Mouse (Mus musculus) G1E-ER4 (cell line): Measurements from ENCODE around the gene Olfr784. TPM values are rescaled to one million over a fixed set of nuclear protein-coding genes. Genes with fewer than 3 reads are reported as not detected.

Experiments used
- GATA1 ChIP-seq: IDR thresholded peaks from one replicate; pipeline ENCODE4 v1.8.0; 2012; ENCODE audit warnings: low read length, inconsistent platforms
- polyA plus RNA-seq: library from polyadenylated mRNA; stranded (reverse); fragments of >175 nt; gene quantifications from 2 replicates; pipeline ENCODE4 v1.2.3, GENCODE M21; 2012

The Olfr784 gene
- polyA plus RNA-seq: not detected in 2 replicates

GRCm38 (mm10) chr10:129383783-129384182, at the start of gene Olfr784:
Gene Olfr784, plus strand, starts transcription at chr10:129384083.
- TF ChIP-seq GATA1: no peak

DNA sequence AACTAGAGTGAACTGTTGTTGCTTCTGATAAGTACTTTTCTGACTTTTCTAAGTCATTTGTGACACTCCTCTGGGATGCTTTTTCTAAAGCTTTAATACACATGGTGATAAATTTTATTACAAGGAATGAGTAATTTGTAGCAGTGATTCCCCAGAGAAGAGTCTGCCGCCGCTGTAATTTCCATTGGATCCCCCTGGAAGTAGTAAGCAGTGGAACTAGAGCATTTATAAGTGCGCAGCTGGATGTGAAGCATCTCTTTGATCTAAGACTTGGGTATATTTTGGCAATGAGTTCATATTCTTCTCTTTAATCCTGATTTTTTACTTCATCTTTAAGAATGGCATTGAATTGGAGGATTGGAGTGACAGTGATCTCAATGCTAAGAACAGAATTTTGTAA, 35.3 kb upstream of the Olfr784 start, which contains the start of gene Olfr782:
Gene Olfr782 (plus strand): TSS at position 301 of the 400 bp plus-strand sequence.
- TF ChIP-seq GATA1: no peak

DNA sequence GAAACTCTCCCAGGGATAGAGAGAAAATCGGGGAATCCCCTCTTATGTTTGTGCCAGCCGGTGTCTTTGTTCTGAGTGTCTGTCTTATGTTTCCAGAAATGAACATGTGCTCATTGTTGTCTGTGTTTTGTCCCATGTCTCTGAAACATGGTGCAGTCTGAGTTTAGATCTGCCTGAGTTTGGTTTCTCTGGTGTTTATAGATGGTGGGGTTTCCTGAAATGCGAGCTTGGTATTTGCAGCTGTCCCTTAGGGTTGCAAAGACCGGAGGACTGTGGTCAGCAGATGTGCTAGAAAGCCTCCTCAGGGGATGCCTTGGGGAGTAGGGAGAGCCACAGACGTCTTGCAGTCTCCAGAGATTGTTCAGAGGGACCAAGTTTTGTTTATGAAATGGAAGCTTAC, 26.6 kb upstream of the Olfr784 start:
- TF ChIP-seq GATA1: no peak

DNA sequence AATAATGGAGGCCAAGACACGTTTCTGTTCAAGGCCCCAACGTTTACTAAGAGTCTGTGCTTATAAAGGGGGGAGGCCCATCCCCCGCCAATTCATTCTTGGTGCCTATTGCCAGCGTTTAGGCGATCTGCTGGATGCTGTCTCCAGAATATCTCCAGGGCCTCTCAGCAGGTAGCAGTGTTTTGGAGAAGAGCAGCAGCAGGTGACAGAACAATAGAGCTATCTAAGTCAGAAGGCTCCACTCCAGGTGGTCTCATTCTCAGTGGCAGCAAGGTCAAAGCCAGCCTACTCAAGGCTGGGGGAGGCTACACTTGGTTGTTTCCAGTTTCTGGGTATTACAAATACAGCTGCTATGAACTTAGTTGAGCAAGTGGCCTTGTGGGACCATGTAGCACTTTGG, 17.0 kb downstream of the Olfr784 start:
- TF ChIP-seq GATA1: no peak

DNA sequence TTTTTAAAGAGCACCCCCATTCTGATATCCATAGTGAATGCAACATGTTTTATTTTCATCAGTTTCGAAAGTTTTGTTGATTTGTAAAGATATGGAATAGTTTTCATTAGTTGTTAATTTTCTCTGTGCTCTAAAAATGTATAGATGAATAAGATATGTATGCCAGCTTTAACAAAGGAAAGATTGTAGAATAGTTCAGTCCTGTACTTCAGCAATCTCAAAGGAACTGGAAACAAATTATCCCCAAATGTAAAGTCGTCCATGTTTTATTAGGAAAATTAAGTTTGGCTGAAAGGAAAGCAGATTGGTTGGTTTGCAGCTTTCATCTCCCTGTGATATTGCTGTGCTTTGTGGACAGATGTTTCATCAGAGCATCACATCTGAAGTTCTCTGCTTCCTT, 21.2 kb downstream of the Olfr784 start, which contains the start of gene Olfr785:
Gene Olfr785 (plus strand): TSS at position 301 of the 400 bp plus-strand sequence.
- no peak for TF ChIP-seq GATA1

DNA sequence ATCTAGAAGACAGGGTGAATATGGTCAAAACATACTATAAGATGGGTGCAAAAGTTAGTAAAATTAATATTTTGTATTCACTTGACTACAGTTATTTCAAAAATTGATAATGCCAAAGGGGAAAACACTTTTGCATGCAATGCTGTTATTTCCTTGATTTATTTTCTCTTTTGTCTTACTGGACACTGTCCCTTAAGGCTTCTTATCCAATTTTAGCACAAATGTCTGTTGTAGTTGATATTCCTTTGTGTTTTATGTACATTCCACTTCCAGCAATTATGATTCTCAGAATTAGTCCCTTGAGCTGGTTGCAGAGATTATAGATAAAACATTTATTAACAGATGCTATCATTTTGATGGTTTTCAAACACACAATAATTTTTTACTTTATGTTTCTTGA, 43.1 kb downstream of the Olfr784 start, which contains the start of gene Olfr786:
Gene Olfr786 (plus strand): TSS at position 301 of the 400 bp plus-strand sequence.
- no peak for TF ChIP-seq GATA1

Other genes starting within 250 kb of the Olfr784 start
- not detected in 2 replicates for gene Olfr770, start 245.1 kb upstream of the Olfr784 start, polyA plus RNA-seq
- not detected in 2 replicates for gene Olfr771, start 219.3 kb upstream of the Olfr784 start, polyA plus RNA-seq
- gene Olfr772, start 206.2 kb upstream of the Olfr784 start, polyA plus RNA-seq: not detected in 2 replicates
- gene Olfr773, start 196.7 kb upstream of the Olfr784 start, polyA plus RNA-seq: not detected in 2 replicates
- gene Olfr774, start 147.9 kb upstream of the Olfr784 start, polyA plus RNA-seq: not detected in 2 replicates
- gene Olfr775, start 135.7 kb upstream of the Olfr784 start, polyA plus RNA-seq: not detected in 2 replicates
- not detected in 2 replicates for gene Olfr776, start 125.0 kb upstream of the Olfr784 start, polyA plus RNA-seq
- gene Olfr777, start 112.6 kb upstream of the Olfr784 start, polyA plus RNA-seq: not detected in 2 replicates
- not detected in 2 replicates for gene Olfr780, start 66.0 kb upstream of the Olfr784 start, polyA plus RNA-seq
- gene Olfr781, start 55.2 kb upstream of the Olfr784 start, polyA plus RNA-seq: not detected in 2 replicates
- not detected in 2 replicates for gene Olfr782, start 35.2 kb upstream of the Olfr784 start, polyA plus RNA-seq
- gene Olfr785, start 21.3 kb downstream of the Olfr784 start, polyA plus RNA-seq: not detected in 2 replicates
- not detected in 2 replicates for gene Olfr786, start 43.2 kb downstream of the Olfr784 start, polyA plus RNA-seq
- not detected in 2 replicates for gene Olfr787, start 77.8 kb downstream of the Olfr784 start, polyA plus RNA-seq
- gene Olfr788, start 86.9 kb downstream of the Olfr784 start, polyA plus RNA-seq: not detected in 2 replicates
- gene Olfr789, start 100.7 kb downstream of the Olfr784 start, polyA plus RNA-seq: not detected in 2 replicates
- not detected in 2 replicates for gene Olfr790, start 114.4 kb downstream of the Olfr784 start, polyA plus RNA-seq
- gene Olfr791, start 137.7 kb downstream of the Olfr784 start, polyA plus RNA-seq: not detected in 2 replicates
- gene Olfr792, start 155.1 kb downstream of the Olfr784 start, polyA plus RNA-seq: not detected in 2 replicates
- not detected in 2 replicates for gene Olfr794, start 183.6 kb downstream of the Olfr784 start, polyA plus RNA-seq
- gene Olfr796, start 228.5 kb downstream of the Olfr784 start, polyA plus RNA-seq: not detected in 2 replicates
- not detected in 2 replicates for gene Olfr798, start 243.9 kb downstream of the Olfr784 start, polyA plus RNA-seq